Mouse (Mus musculus) neural tube, embryonic 11.5 days (tissue): ENCODE results near the gene Slc22a16. TPM values are rescaled to one million over a fixed set of nuclear protein-coding genes. Genes with fewer than 3 reads are reported as not detected.

Source experiments
- ATAC-seq: fragments of 200-750 bp; cut with Nextera tagmentation; 2 replicates; pipeline ENCODE4 v1.8.0; 2017; ENCODE audit warnings: moderate number of reproducible peaks, mild to moderate bottlenecking, moderate TSS enrichment, moderate library complexity; ENCODE audit not compliant: insufficient read depth, low FRiP score, low TSS enrichment
- DNase-seq: peaks from one replicate; pipeline ENCODE4 v3.0.0-alpha.2; 2015; ENCODE audit warnings: low spot score
- H3K27ac ChIP-seq: fragments of 300-500 bp; sonication (generic); 2 replicates; pipeline ENCODE4 v1.5.1; 2014; ENCODE audit warnings: low read depth, mild to moderate bottlenecking, low read length
- H3K27me3 ChIP-seq: fragments of 300-500 bp; sonication (generic); 2 replicates; pipeline ENCODE4 v1.6.1; 2014; ENCODE audit warnings: mild to moderate bottlenecking, low read length, mixed read lengths; ENCODE audit not compliant: control insufficient read depth, insufficient read depth
- H3K36me3 ChIP-seq: fragments of 300-500 bp; sonication (generic); 2 replicates; pipeline ENCODE4 v1.6.1; 2014; ENCODE audit warnings: mild to moderate bottlenecking, low read length, moderate library complexity, mixed read lengths; ENCODE audit not compliant: control insufficient read depth, insufficient read depth
- H3K4me1 ChIP-seq: fragments of 300-500 bp; sonication (generic); 2 replicates; pipeline ENCODE4 v1.6.1; 2014; ENCODE audit warnings: low read length, mixed read lengths; ENCODE audit not compliant: control insufficient read depth, insufficient read depth
- H3K4me2 ChIP-seq: fragments of 300-500 bp; sonication (generic); 2 replicates; pipeline ENCODE4 v1.6.1; 2014; ENCODE audit warnings: low read depth, mild to moderate bottlenecking, moderate library complexity
- H3K4me3 ChIP-seq: fragments of 300-500 bp; sonication (generic); 2 replicates; pipeline ENCODE4 v1.5.1; 2014; ENCODE audit warnings: low read depth, low read length
- H3K9ac ChIP-seq: fragments of 300-500 bp; sonication (generic); 2 replicates; pipeline ENCODE4 v1.6.1; 2014; ENCODE audit warnings: mild to moderate bottlenecking, low read length
- H3K9me3 ChIP-seq: fragments of 300-500 bp; sonication (generic); 2 replicates; pipeline ENCODE4 v1.6.1; 2016; ENCODE audit warnings: low read length; ENCODE audit not compliant: control insufficient read depth
- WGBS: fragments of 180-500 bp; shearing (Covaris S2); extraction: QIAGEN DNeasy Blood & Tissue Kit; methylation state at CpG from one replicate; pipeline ENCODE4 v1.1.7; 2014; 5-methylcytosine and 5-hydroxymethylcytosine counted together
- polyA plus RNA-seq: library from polyadenylated mRNA; unstranded; fragments of >200 nt; fragmentation: Nextera tagmentation; extraction: Ambion mirVana; gene quantifications from 2 replicates; pipeline ENCODE4 v1.2.1, GENCODE M21; 2014

The Slc22a16 gene
- polyA plus RNA-seq: not detected in 2 replicates

GRCm38 (mm10) chr10:40570036-40570435, at the start of gene Slc22a16:
TSS of gene Slc22a16 (plus strand) at chr10:40570336.
- Histone ChIP-seq H3K27ac (no peak within 1 kb of the TSS), H3K4me1 (no peaks in the 10 kb centered on the region), H3K36me3 (no peaks in the 10 kb centered on the region), H3K4me2 (no peak within 1 kb of the TSS), H3K4me3 (no peak within 1 kb of the TSS), H3K9ac (no peak within 1 kb of the TSS), H3K27me3 (no peaks in the 10 kb centered on the region), H3K9me3 (no peaks in the 10 kb centered on the region; the same call in 1 of the 2 replicates)
- 96% methylated on average over 12 of the region's 12 CpGs for WGBS
- DNase-seq (no peak), ATAC-seq (no peak)

GRCm38 (mm10) chr10:40521579-40521978, 48.6 kb upstream of the Slc22a16 start:
- H3K27ac ChIP-seq: 0 out of 2 replicates have a peak overlapping the region, but pooled peaks have one; percentile 39

GRCm38 (mm10) chr10:40523312-40523975, 46.7 kb upstream of the Slc22a16 start:
- H3K36me3 ChIP-seq: no peaks in the 10 kb centered on the region
- no peak overlapping the region for H3K27ac ChIP-seq
- H3K27me3 ChIP-seq: no peaks in the 10 kb centered on the region
- no peak for ATAC-seq
- no peak overlapping the region for H3K9ac ChIP-seq
- H3K4me1 ChIP-seq: peaks cover 7% of the 10 kb centered on the region
- DNase-seq: no peak
- WGBS: 72% methylated on average over 7 of the region's 7 CpGs
- no peak overlapping the region for H3K4me2 ChIP-seq
- H3K9me3 ChIP-seq: no peaks in the 10 kb centered on the region
- H3K4me3 ChIP-seq: no peak overlapping the region

More at GRCm38 (mm10) chr10:40521579-40521978, 48.6 kb upstream of the Slc22a16 start:
- H3K4me3 ChIP-seq: no peak overlapping the region
- peak; percentile 65 for DNase-seq
- ATAC-seq: peak; percentile 77
- no peaks in the 10 kb centered on the region for H3K27me3 ChIP-seq
- H3K4me1 ChIP-seq: peaks cover 7% of the 10 kb centered on the region
- no peaks in the 10 kb centered on the region for H3K9me3 ChIP-seq
- 7% methylated on average over 12 of the region's 12 CpGs for WGBS
- H3K9ac ChIP-seq: peak overlapping the region; percentile 40
- no peaks in the 10 kb centered on the region for H3K36me3 ChIP-seq
- no peak overlapping the region for H3K4me2 ChIP-seq

GRCm38 (mm10) chr10:40524032-40524806, 45.9 kb upstream of the Slc22a16 start:
- no peaks in the 10 kb centered on the region for H3K9me3 ChIP-seq
- ATAC-seq (no peak), DNase-seq (no peak)
- no peak overlapping the region for H3K4me3 ChIP-seq
- H3K27me3 ChIP-seq: no peaks in the 10 kb centered on the region
- H3K4me1 ChIP-seq: peaks cover 7% of the 10 kb centered on the region
- H3K4me2 ChIP-seq: no peak overlapping the region
- WGBS: 82% methylated on average over 9 of the region's 9 CpGs
- H3K9ac ChIP-seq: no peak overlapping the region
- H3K36me3 ChIP-seq: no peaks in the 10 kb centered on the region
- H3K27ac ChIP-seq: no peak overlapping the region

- H3K4me1 ChIP-seq: peaks cover 7% of the 10 kb centered on the region
- ATAC-seq (no peak), DNase-seq (peak; percentile 51)
- no peak overlapping the region for H3K9ac ChIP-seq
- H3K4me2 ChIP-seq: no peak overlapping the region
- no peak overlapping the region for H3K4me3 ChIP-seq
- H3K36me3 ChIP-seq: no peaks in the 10 kb centered on the region
- 31% methylated on average over 10 of the region's 10 CpGs for WGBS
- H3K9me3 ChIP-seq: no peaks in the 10 kb centered on the region
- H3K27ac ChIP-seq: no peak overlapping the region
- no peaks in the 10 kb centered on the region for H3K27me3 ChIP-seq
Measured at GRCm38 (mm10) chr10:40524991-40525390, 45.1 kb upstream of the Slc22a16 start.

GRCm38 (mm10) chr10:40525616-40526155, 44.5 kb upstream of the Slc22a16 start:
- Histone ChIP-seq H3K27me3 (no peaks in the 10 kb centered on the region), H3K4me1 (peaks cover 7% of the 10 kb centered on the region), H3K27ac (no peak overlapping the region), H3K9ac (no peak overlapping the region), H3K4me2 (no peak overlapping the region), H3K36me3 (no peaks in the 10 kb centered on the region), H3K9me3 (no peaks in the 10 kb centered on the region), H3K4me3 (no peak overlapping the region)
- DNase-seq (no peak), ATAC-seq (no peak)
- WGBS: 74% methylated on average over 9 of the region's 9 CpGs

GRCm38 (mm10) chr10:40526301-40526761, 43.8 kb upstream of the Slc22a16 start:
- H3K36me3 ChIP-seq: no peaks in the 10 kb centered on the region
- no peaks in the 10 kb centered on the region for H3K27me3 ChIP-seq
- H3K4me3 ChIP-seq: no peak overlapping the region
- no peaks in the 10 kb centered on the region for H3K9me3 ChIP-seq
- H3K4me1 ChIP-seq: peaks cover 3% of the 10 kb centered on the region
- no peak overlapping the region for H3K27ac ChIP-seq
- H3K4me2 ChIP-seq: no peak overlapping the region
- DNase-seq (no peak), ATAC-seq (no peak)
- WGBS: 86% methylated on average over 8 of the region's 8 CpGs
- no peak overlapping the region for H3K9ac ChIP-seq

- Histone ChIP-seq H3K4me3 (no peak overlapping the region), H3K36me3 (no peaks in the 10 kb centered on the region), H3K9ac (no peak overlapping the region), H3K9me3 (no peaks in the 10 kb centered on the region), H3K4me1 (peaks cover 2% of the 10 kb centered on the region; the same call in 1 of the 2 replicates), H3K4me2 (no peak overlapping the region), H3K27me3 (no peaks in the 10 kb centered on the region), H3K27ac (no peak overlapping the region)
- ATAC-seq (no peak), DNase-seq (no peak)
- 87% methylated on average over 3 of the region's 3 CpGs for WGBS
Measured at GRCm38 (mm10) chr10:40526986-40527385, 43.1 kb upstream of the Slc22a16 start.
